Mouse (Mus musculus) liver, adult 2 months (tissue): ENCODE data around the gene Sf1.

Experiments
- CTCF ChIP-seq: fragments of 200-500 bp; IDR thresholded peaks from 2 replicates; pipeline ENCODE4 v1.5.1; 2011; ENCODE audit warnings: low read depth, low read length, control low read depth
- POLR2A ChIP-seq: fragments of 200-500 bp; IDR thresholded peaks from 2 replicates; pipeline ENCODE4 v1.6.1; 2011; ENCODE audit warnings: low read length, control low read depth; ENCODE audit not compliant: insufficient read depth; ENCODE audit errors: extremely low read depth

GRCm38 (mm10) chr19:6374571-6374970 lies 11.1 kb downstream of the Sf1 start:
- TF ChIP-seq POLR2A (no peak), CTCF (no peak)
